Mouse (Mus musculus) ZHBTc4 (cell line): ENCODE results near the gene Uchl4.

ENCODE experiments used
- DNase-seq: peaks from one replicate; pipeline ENCODE4 v3.0.0-alpha.2; 2011; ENCODE audit warnings: low read depth, low spot score

The Uchl4 gene

GRCm38 (mm10) chr9:64274291-64274690, 39.3 kb downstream of the Uchl4 start:
- DNase-seq = no peak

GRCm38 (mm10) chr9:64274919-64275318, 39.9 kb downstream of the Uchl4 start:
- DNase-seq = peak; percentile 79

GRCm38 (mm10) chr9:64277706-64278105, 42.7 kb downstream of the Uchl4 start:
- DNase-seq = peak; percentile 79

GRCm38 (mm10) chr9:64278665-64279310, 43.8 kb downstream of the Uchl4 start:
- DNase-seq = peak; percentile 68

- peak; percentile 98 for DNase-seq
These were observed 46.2 kb downstream of the Uchl4 start, which contains the start of gene Tipin for GRCm38 (mm10) chr9:64281105-64281780. Gene Tipin (plus strand): TSS chr9:64281581.

GRCm38 (mm10) chr9:64281781-64282178, 46.8 kb downstream of the Uchl4 start:
- DNase-seq = no peak

GRCm38 (mm10) chr9:64282404-64282987, 47.5 kb downstream of the Uchl4 start:
- no peak for DNase-seq
